Mouse (Mus musculus) neural tube, embryonic 13.5 days (tissue): ENCODE measurements around the gene Rsph14. TPM values are rescaled to one million over a fixed set of nuclear protein-coding genes. Genes with fewer than 3 reads are reported as not detected.

Source experiments
- ATAC-seq: fragments of 200-750 bp; cut with Nextera tagmentation; 2 replicates; pipeline ENCODE4 v1.8.0; 2017; ENCODE audit warnings: low read depth, mild to moderate bottlenecking, moderate TSS enrichment, moderate library complexity
- H3K27ac ChIP-seq: fragments of 300-500 bp; sonication (generic); replicated peaks from 2 replicates; pipeline ENCODE4 v1.5.1; 2015; ENCODE audit warnings: moderate library complexity, mild to moderate bottlenecking, inconsistent platforms
- H3K27me3 ChIP-seq: fragments of 300-500 bp; sonication (generic); 2 replicates; pipeline ENCODE4 v1.6.1; 2015; ENCODE audit warnings: mild to moderate bottlenecking, inconsistent platforms
- H3K36me3 ChIP-seq: fragments of 300-500 bp; sonication (generic); 2 replicates; pipeline ENCODE4 v1.6.1; 2015; ENCODE audit warnings: mild to moderate bottlenecking, inconsistent platforms
- H3K4me1 ChIP-seq: fragments of 300-500 bp; sonication (generic); replicated peaks from 2 replicates; pipeline ENCODE4 v1.6.1; 2015; ENCODE audit warnings: inconsistent platforms
- H3K4me2 ChIP-seq: fragments of 300-500 bp; sonication (generic); 2 replicates; pipeline ENCODE4 v1.6.1; 2015; ENCODE audit warnings: inconsistent platforms, mild to moderate bottlenecking, moderate library complexity
- H3K4me3 ChIP-seq: fragments of 300-500 bp; sonication (generic); 2 replicates; pipeline ENCODE4 v1.5.1; 2015; ENCODE audit warnings: mild to moderate bottlenecking, inconsistent platforms
- H3K9ac ChIP-seq: fragments of 300-500 bp; sonication (generic); 2 replicates; pipeline ENCODE4 v1.6.1; 2015; ENCODE audit warnings: moderate library complexity, mild to moderate bottlenecking, inconsistent platforms
- H3K9me3 ChIP-seq: fragments of 300-500 bp; sonication (generic); 2 replicates; pipeline ENCODE4 v1.6.1; 2016; ENCODE audit warnings: inconsistent platforms
- WGBS: fragments of 180-500 bp; shearing (Covaris S2); methylation state at CpG from one replicate; pipeline ENCODE4 v1.1.7; 2015; 5-methylcytosine and 5-hydroxymethylcytosine counted together
- polyA plus RNA-seq: library from polyadenylated mRNA; unstranded; fragments of >200 nt; fragmentation: Nextera tagmentation; extraction: Ambion mirVana; gene quantifications from 2 replicates; pipeline ENCODE4 v1.2.1, GENCODE M21; 2015

Gene Rsph14
- polyA plus RNA-seq = 0.35 TPM in 1 of 2 replicates, not detected in the other

DNA sequence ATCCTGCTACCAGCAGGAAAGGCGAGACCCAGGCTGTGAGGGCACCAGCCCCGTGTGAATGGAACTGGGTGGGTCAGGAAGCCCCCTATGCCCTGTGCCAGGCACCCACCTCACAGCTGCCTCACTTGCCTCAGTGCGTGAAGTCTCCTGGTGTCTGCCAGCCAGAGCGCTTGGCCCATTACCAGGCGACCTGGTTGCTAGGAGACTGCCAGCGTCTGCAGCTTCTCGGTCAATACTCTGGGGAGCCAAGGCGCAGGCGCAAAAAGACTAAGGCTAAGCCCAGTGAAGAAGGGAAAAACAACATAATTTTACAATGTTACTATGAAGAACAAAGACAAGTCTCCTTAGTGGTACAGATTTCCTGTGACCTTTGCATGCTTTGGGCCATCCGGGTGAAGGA is at the start of gene Rsph14:
Gene Rsph14, minus strand, starts transcription at position 192 of the 400 bp plus-strand sequence.
- no peaks in the 10 kb centered on the region for H3K36me3 ChIP-seq
- peak; percentile 55 for ATAC-seq
- H3K27me3 ChIP-seq = no peaks in the 10 kb centered on the region
- 8% methylated on average over 10 of the region's 10 CpGs for WGBS
- H3K27ac ChIP-seq = peak within 1 kb of the TSS; percentile 78
- H3K9me3 ChIP-seq = no peaks in the 10 kb centered on the region
- H3K4me3 ChIP-seq = no peak within 1 kb of the TSS
- peaks cover 40% of the 10 kb centered on the region for H3K4me1 ChIP-seq
- no peak within 1 kb of the TSS for H3K9ac ChIP-seq
- H3K4me2 ChIP-seq = peak within 1 kb of the TSS; percentile 39

DNA sequence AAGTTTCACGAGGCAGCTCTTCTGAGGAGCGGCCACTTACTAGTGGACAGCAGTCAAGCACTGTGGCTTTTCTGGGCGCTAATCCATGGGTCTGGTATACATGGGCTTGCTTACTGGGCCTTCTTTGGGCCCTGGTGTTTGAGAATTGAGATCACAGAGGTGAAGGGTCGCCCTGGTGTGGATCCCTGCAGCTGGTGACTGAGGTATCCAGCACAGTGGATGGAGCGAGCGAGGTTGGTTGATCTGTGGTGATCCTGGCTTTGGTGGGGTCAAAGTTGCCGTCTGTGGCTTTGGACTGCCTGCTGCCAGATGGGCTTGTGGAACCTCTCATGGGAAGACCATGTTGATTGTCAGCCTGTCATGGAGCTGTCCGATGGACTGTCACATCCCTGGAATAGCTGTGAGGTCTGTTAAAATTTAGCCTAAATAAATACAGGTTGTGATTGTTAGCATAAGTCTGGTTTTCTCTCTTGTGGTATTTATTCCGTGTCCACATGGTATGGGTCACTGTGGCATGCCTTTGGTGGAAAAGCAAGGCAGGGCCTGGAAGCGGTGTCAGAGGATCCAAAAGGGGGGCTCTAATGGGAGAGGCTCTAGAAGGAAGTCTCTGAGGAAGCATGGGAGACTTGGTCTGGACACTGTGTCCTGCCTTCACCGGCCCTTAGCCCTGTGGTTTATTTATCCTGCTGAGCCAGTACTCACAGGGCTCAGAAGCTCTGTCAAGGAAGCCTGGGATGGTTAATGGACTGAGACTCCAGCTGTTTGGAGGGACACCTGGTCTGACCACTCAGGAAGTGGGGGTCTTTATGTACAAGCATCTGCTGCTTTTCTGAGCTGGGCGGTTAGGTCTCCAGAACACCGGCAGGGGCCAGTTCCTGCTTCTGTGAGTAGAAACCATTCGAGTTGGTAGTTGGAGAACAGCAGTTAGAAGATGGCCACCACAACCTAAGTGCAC is 46.1 kb upstream of the Rsph14 start:
- 82% methylated on average over 14 of the region's 14 CpGs for WGBS
- no peaks in the 10 kb centered on the region for H3K9me3 ChIP-seq
- no peak overlapping the region for H3K4me2 ChIP-seq
- H3K4me1 ChIP-seq = peaks cover 40% of the 10 kb centered on the region
- no peak overlapping the region for H3K4me3 ChIP-seq
- H3K27ac ChIP-seq = no peak overlapping the region
- H3K9ac ChIP-seq = no peak overlapping the region
- H3K36me3 ChIP-seq = no peaks in the 10 kb centered on the region
- ATAC-seq = no peak
- no peaks in the 10 kb centered on the region for H3K27me3 ChIP-seq

DNA sequence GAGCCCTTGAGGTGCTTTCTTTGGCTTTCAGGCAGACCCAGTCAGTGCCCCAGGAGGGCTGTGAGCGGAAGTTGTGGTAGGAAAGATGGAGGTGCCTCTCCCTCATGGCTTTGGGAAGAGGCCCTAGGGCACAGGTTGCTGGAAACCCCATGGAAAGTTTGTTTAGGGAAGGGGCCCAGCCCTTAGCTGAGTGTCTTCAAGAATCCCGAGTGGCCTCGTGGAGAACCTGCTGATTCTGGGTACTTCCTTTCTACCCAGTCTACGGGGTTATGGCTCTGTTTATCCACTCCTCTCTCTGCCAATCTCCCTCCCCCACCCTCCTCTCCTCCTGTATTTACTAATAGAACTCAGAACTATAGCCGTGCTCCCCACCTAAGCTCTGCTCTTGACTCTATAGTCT is 43.3 kb upstream of the Rsph14 start:
- ATAC-seq = no peak
- Histone ChIP-seq H3K27ac (no peak overlapping the region), H3K9me3 (no peaks in the 10 kb centered on the region), H3K4me3 (no peak overlapping the region), H3K36me3 (no peaks in the 10 kb centered on the region), H3K4me2 (no peak overlapping the region), H3K9ac (no peak overlapping the region), H3K4me1 (peaks cover 62% of the 10 kb centered on the region), H3K27me3 (no peaks in the 10 kb centered on the region)
- 75% methylated on average over 5 of the region's 5 CpGs for WGBS

DNA sequence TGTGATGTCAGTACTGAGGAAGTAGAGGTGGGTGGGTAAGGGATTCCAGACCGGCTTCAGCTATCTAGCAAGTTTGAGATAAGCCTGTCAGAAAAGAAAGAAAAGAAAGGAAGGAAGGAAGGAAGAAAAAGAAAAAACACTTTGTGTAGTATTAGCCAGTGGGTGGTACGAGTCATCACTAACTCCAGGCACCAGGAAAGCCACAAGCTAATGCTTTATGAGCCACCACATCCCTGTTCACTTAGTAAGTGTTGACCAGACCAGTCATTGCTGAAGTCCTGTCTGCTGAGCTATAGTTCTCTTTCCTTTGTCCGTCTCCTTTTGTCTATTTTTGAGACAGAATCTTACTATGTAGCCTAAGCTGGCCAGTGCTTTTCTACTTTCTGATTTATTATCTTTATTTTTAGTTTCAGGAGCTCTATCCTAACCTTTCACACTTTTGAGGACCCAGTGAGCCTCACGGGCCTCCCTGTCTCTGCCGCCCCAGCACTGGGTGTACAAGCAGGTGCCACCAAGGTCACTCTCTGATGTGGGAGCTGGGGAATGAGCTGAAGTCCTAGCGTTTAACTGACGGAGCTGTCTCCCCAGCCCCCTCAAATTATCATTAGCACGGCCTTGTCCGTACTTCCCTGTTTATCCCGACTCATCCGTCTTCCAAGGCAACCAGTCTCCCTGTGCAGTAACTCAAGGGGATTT is 38.0 kb upstream of the Rsph14 start:
- peaks cover 71% of the 10 kb centered on the region for H3K4me1 ChIP-seq
- H3K9me3 ChIP-seq = no peaks in the 10 kb centered on the region
- no peaks in the 10 kb centered on the region for H3K27me3 ChIP-seq
- no peak for ATAC-seq
- H3K9ac ChIP-seq = no peak overlapping the region
- H3K4me3 ChIP-seq = no peak overlapping the region
- H3K27ac ChIP-seq = no peak overlapping the region
- H3K36me3 ChIP-seq = 0 out of 2 replicates have a peak, but pooled peaks cover 5% of the 10 kb centered on the region
- no peak overlapping the region for H3K4me2 ChIP-seq
- 62% methylated on average over 11 of the region's 11 CpGs for WGBS

DNA sequence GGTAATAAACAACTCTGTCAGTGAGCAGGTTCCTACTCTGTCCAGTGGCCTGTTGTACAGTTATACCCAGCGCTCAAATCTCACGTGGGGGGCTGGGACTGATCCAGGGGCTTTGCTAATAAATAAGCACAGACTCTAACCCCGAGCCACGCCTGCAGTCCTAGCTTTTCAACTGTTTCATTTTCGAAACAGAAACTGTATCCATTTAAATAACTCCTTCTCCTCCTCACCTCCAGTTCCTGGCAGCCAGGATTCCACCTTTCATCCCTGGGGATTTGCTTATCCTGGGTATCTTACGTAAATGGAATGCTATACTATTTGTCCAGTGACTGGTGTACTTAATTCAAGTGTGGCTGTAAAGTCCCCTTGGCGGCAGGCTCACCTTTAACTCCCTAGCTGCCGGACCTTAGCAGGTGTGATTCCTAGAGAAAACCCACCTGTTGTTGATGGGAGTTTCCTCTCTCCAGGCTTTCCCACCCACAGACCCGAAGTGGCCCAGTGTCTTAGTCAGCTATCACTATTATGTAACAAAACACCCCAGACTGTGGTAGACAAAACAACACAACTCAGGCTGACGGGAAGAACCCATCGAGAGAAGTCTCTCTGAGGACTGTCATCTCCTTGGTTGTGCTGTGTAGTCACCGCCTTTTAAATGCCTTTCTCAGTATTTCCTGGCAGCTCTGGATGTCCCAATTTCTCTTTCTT is 36.4 kb upstream of the Rsph14 start:
- Histone ChIP-seq H3K36me3 (0 out of 2 replicates have a peak, but pooled peaks cover 5% of the 10 kb centered on the region), H3K27me3 (no peaks in the 10 kb centered on the region), H3K9ac (no peak overlapping the region), H3K4me3 (no peak overlapping the region), H3K4me1 (peaks cover 85% of the 10 kb centered on the region), H3K4me2 (no peak overlapping the region), H3K27ac (no peak overlapping the region), H3K9me3 (no peaks in the 10 kb centered on the region)
- no peak for ATAC-seq
- 64% methylated on average over 12 of the region's 12 CpGs for WGBS

DNA sequence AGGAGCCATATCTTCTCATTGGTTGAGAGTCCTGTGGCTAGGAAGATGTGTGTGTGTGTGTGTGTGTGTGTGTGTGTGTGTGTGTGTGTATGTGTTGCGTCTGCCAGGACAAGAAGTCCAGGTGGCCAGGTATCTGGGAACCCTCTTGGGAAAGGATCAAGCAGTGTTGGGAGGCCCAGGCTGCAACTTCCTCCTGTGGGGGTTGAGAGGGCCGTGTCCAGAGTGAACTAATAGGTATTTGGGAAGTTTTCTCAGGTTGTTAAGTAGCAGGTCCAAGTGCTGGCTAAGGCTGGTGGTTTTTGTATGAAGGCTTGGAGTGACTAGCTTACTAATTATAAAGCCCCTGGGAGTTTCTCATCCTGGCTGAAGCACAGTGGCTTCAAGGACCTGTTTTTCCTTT is 35.7 kb upstream of the Rsph14 start:
- Histone ChIP-seq H3K36me3 (0 out of 2 replicates have a peak, but pooled peaks cover 5% of the 10 kb centered on the region), H3K9me3 (no peaks in the 10 kb centered on the region), H3K4me2 (no peak overlapping the region), H3K27me3 (no peaks in the 10 kb centered on the region), H3K9ac (no peak overlapping the region), H3K27ac (no peak overlapping the region), H3K4me1 (peaks cover 92% of the 10 kb centered on the region), H3K4me3 (no peak overlapping the region)
- 52% methylated on average over 2 of the region's 2 CpGs for WGBS
- no peak for ATAC-seq

DNA sequence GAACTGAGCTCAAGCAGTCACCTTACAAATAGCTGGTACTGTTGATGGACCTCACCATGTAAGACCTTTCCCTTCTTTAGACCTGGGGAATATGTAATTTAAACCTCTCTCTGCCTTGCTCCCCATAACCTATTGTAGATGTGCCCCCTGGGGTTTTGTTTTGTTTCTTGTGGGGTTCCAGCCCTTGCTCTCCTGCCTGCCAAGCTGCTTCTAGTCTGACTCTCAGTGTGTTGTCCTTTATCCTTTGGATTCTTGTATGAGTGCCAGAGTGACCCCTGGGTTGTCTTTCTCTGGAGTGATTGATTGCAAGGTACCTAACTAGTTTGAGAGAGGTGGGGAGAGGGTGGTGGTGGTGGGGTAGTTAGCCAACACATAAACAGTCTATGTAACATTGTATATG is 35.1 kb upstream of the Rsph14 start:
- Histone ChIP-seq H3K4me3 (no peak overlapping the region), H3K9me3 (no peaks in the 10 kb centered on the region), H3K36me3 (0 out of 2 replicates have a peak, but pooled peaks cover 5% of the 10 kb centered on the region), H3K27ac (no peak overlapping the region), H3K4me2 (no peak overlapping the region), H3K27me3 (no peaks in the 10 kb centered on the region), H3K4me1 (peaks cover 95% of the 10 kb centered on the region), H3K9ac (no peak overlapping the region)
- no peak for ATAC-seq

DNA sequence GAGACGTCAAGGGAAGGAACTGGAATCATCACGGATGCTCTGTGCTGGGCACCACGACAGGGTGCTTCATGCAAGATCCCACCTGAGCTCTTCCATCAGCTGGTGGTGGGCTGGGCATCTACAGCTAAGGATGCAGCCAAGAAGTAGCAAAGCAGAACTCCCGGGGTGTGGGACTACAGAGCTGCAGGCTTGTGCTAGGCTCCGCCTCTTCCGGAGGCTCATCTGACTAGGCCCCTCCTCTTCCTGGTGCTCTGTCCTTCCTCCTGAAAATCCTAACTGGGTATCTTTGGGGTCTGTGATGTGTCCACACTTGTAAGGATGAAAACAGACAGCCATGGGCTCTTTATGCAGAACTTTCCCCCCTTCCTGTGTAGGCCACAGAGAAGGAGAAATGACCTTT is 33.3 kb upstream of the Rsph14 start:
- peak overlapping the region; percentile 88; the same call in 1 of the 2 replicates for H3K4me3 ChIP-seq
- no peak overlapping the region for H3K27ac ChIP-seq
- peaks cover 89% of the 10 kb centered on the region for H3K4me1 ChIP-seq
- no peak overlapping the region for H3K9ac ChIP-seq
- 0 out of 2 replicates have a peak, but pooled peaks cover 5% of the 10 kb centered on the region for H3K36me3 ChIP-seq
- peak overlapping the region; percentile 84 for H3K4me2 ChIP-seq
- WGBS = 77% methylated on average over 6 of the region's 6 CpGs
- H3K9me3 ChIP-seq = no peaks in the 10 kb centered on the region
- no peak for ATAC-seq
- no peaks in the 10 kb centered on the region for H3K27me3 ChIP-seq

DNA sequence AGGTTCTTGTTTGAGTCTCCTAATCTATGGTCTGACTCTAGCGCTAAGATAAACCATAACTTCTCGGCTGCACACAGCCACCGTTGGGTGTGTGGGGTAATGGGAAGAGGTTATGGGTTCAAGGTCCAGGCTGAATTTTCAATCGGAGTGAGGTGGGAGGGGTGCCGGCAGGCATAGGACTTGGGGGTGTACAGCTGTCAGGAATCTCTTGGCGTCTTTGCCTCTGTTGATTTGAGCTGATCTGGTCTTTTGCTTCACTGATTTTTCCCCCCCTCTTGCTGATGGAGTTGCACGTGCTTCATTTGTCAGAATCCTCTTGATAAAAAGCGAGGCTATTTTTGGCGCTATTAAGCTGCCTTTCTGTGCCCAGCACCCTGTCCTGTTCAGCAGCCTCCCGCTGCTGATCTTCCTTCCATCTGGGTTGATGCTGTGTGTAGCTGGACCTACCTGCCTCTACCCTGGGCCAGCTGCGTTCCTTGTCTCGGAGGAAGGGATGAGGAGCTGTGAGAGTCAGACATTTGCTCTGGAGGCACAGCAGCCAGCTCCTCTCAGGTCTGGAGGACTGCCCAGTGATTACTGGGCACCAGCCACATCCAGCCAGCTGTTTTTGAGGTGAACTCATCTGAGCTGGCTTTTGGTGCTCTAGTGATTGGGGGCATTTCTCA is 31.0 kb upstream of the Rsph14 start:
- Histone ChIP-seq H3K27ac (no peak overlapping the region), H3K36me3 (0 out of 2 replicates have a peak, but pooled peaks cover 5% of the 10 kb centered on the region), H3K9me3 (no peaks in the 10 kb centered on the region), H3K4me1 (peaks cover 83% of the 10 kb centered on the region), H3K27me3 (no peaks in the 10 kb centered on the region), H3K4me3 (peak overlapping the region; percentile 88), H3K4me2 (peak overlapping the region; percentile 84), H3K9ac (peak overlapping the region; percentile 94)
- ATAC-seq = no peak
- WGBS = 61% methylated on average over 12 of the region's 12 CpGs

DNA sequence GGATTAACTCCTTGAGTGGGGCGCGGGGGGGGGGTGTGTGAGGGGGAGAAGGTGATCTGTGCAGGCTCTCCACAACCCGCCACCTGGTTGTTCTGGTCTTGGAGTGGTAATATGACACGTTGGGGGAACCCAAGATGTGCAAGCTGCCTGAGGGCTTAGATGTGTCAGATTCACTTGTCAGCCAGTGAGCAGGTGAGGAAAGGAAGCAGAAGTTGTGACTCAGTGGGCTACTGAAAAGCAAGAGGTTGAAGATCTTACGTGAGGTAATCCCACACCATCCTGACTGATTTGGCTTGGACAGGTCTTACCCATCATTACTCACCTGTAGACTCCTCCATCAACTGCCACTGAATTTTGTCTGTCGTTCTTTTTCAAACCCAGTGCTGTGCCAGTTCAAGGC is 30.2 kb upstream of the Rsph14 start:
- H3K27me3 ChIP-seq = no peaks in the 10 kb centered on the region

DNA sequence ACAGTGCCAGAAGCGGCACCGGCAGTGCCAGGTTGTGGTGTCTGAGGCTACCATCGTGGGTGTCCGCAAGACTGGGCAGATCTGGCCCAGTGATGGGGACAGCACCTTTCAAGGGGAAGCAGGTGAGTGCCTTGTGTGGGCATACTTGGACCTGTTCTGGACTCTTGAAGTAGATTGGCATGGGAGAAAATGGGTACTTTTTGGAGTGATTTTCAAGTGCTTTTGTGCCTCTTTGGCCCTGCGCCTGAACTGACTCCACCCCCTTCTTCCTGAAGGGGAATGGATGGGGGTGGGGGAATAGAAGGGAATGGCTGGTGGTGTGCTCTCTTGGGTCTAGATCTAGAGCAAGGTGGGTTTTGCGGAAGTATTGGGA is 29.8 kb upstream of the Rsph14 start:
- Histone ChIP-seq H3K27ac (no peak overlapping the region), H3K4me2 (peak overlapping the region; percentile 84), H3K4me3 (peak overlapping the region; percentile 88), H3K27me3 (no peaks in the 10 kb centered on the region), H3K4me1 (peaks cover 76% of the 10 kb centered on the region), H3K9ac (peak overlapping the region; percentile 94), H3K36me3 (0 out of 2 replicates have a peak, but pooled peaks cover 5% of the 10 kb centered on the region), H3K9me3 (no peaks in the 10 kb centered on the region)
- WGBS = 16% methylated on average over 6 of the region's 6 CpGs
- no peak for ATAC-seq

More for the DNA sequence above, 30.2 kb upstream of the Rsph14 start:
- 58% methylated on average over 6 of the region's 6 CpGs for WGBS
- peaks cover 79% of the 10 kb centered on the region for H3K4me1 ChIP-seq
- peak overlapping the region; percentile 84 for H3K4me2 ChIP-seq
- peak overlapping the region; percentile 88 for H3K4me3 ChIP-seq
- H3K27ac ChIP-seq = no peak overlapping the region
- H3K9me3 ChIP-seq = no peaks in the 10 kb centered on the region
- 0 out of 2 replicates have a peak, but pooled peaks cover 5% of the 10 kb centered on the region for H3K36me3 ChIP-seq
- peak overlapping the region; percentile 94 for H3K9ac ChIP-seq
- ATAC-seq = no peak
